Mouse (Mus musculus): ENCODE results near the gene Map3k20. TPM values are rescaled to one million over a fixed set of nuclear protein-coding genes. Genes with fewer than 3 reads are reported as not detected.

Map3k20 gene
- total RNA-seq, 2 experiments from 2014 or later: 223 to 231 TPM

GRCm38 (mm10) chr2:72322681-72323353 lies 37.4 kb downstream of the Map3k20 start:
- no peak for DNase-seq

- peak; percentile 34 for DNase-seq
These were observed 39.0 kb downstream of the Map3k20 start for GRCm38 (mm10) chr2:72324436-72324835.

GRCm38 (mm10) chr2:72326491-72326890 lies 41.1 kb downstream of the Map3k20 start:
- DNase-seq: no peak

GRCm38 (mm10) chr2:72328435-72328834 lies 43.0 kb downstream of the Map3k20 start:
- DNase-seq: no peak

GRCm38 (mm10) chr2:72330955-72331481 lies 45.6 kb downstream of the Map3k20 start:
- DNase-seq: no peak

GRCm38 (mm10) chr2:72332067-72332466 lies 46.6 kb downstream of the Map3k20 start:
- no peak for DNase-seq

GRCm38 (mm10) chr2:72333210-72333609 lies 47.8 kb downstream of the Map3k20 start:
- no peak for DNase-seq

GRCm38 (mm10) chr2:72336840-72337239 lies 51.4 kb downstream of the Map3k20 start:
- DNase-seq: no peak

- no peak for DNase-seq
These were observed 59.8 kb downstream of the Map3k20 start for GRCm38 (mm10) chr2:72345281-72345680.

GRCm38 (mm10) chr2:72351329-72351728 lies 65.9 kb downstream of the Map3k20 start:
- no peak for DNase-seq

- no peak for DNase-seq
These were observed 66.3 kb downstream of the Map3k20 start for GRCm38 (mm10) chr2:72351776-72352175.

GRCm38 (mm10) chr2:72352756-72353155 lies 67.3 kb downstream of the Map3k20 start:
- DNase-seq: no peak

- DNase-seq: no peak
These were observed 71.0 kb downstream of the Map3k20 start for GRCm38 (mm10) chr2:72356471-72356870.

- DNase-seq: no peak
These were observed 76.1 kb downstream of the Map3k20 start for GRCm38 (mm10) chr2:72361572-72361971.

GRCm38 (mm10) chr2:72363449-72363848 lies 78.0 kb downstream of the Map3k20 start:
- no peak for DNase-seq

- peak; percentile 53 for DNase-seq
These were observed 80.5 kb downstream of the Map3k20 start for GRCm38 (mm10) chr2:72365930-72366329.

GRCm38 (mm10) chr2:72366503-72366902 lies 81.1 kb downstream of the Map3k20 start:
- no peak for DNase-seq

GRCm38 (mm10) chr2:72367850-72368249 lies 82.4 kb downstream of the Map3k20 start:
- DNase-seq: no peak

- peak; percentile 19 for DNase-seq
These were observed 83.7 kb downstream of the Map3k20 start for GRCm38 (mm10) chr2:72369140-72369600.

GRCm38 (mm10) chr2:72372136-72372535 lies 86.7 kb downstream of the Map3k20 start:
- DNase-seq: no peak

GRCm38 (mm10) chr2:72374076-72374475 lies 88.6 kb downstream of the Map3k20 start:
- DNase-seq: no peak

GRCm38 (mm10) chr2:72375877-72376276 lies 90.4 kb downstream of the Map3k20 start:
- DNase-seq: no peak

- DNase-seq: no peak
These were observed 91.5 kb downstream of the Map3k20 start for GRCm38 (mm10) chr2:72376946-72377345.

GRCm38 (mm10) chr2:72379425-72379824 lies 94.0 kb downstream of the Map3k20 start:
- no peak for DNase-seq

Measured in heart, postnatal 4 days (tissue).